8 mouse cellular contexts compared by ENCODE assay signal in the genomic region with DNA sequence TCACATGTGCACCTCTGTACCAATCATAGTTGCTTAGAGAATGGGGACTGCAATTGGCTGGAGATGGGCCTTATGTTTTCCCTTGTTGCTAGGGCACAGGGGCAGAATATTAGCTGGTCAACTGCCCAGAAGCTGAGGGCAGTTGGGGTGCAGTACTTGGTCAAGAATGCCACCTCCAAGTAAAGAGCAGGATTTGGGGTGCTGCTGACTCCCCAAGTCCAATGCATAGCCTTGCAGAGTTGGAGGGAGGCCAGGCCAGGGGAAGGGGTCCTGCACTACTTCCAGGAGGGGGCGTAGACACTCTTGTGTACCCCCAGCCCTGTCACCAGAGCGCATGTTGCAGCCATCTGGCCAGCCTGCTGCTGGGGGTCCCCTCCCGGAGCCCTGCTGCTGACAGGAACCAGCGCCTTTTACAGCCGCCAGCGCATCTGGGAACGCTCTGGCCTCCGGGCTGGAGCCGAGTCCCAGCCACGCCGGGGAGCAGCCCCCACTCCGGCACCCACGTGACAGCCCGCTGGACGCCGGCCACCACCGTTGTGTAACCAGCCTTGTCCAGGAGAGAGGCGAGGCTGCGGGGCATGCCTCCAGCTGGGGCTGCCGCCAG. TPM values are rescaled to one million over a fixed set of nuclear protein-coding genes. Genes with fewer than 3 reads are reported as not detected.
DNase-seq lines count a peak whose midpoint lies in the region; ATAC-seq and TF ChIP-seq lines count a peak whose summit lies in the region.

No protein-coding gene starts in this region.

- peak; percentile 98 for DNase-seq in adrenal gland, adult 2 months
- peak; percentile 74 for DNase-seq in embryo, embryonic 11 days
- DNase-seq in gastrocnemius, postnatal 25 days: peak; percentile 97
- DNase-seq in intestine, embryonic 14.5 days (ENCODE audit: low spot score): peak; percentile 87
- DNase-seq in left cerebral cortex, adult 2 months (ENCODE audit: extremely low spot score in 1 of 2, low spot score in 2 of 2): peak; percentile 85 to 91
- peak; percentile 94 for DNase-seq in lung, postnatal 25 days (ENCODE audit: low spot score)
- DNase-seq in right cerebral cortex, postnatal 25 days: peak; percentile 82

- H3K9ac ChIP-seq in intestine, embryonic 14.5 days (ENCODE audit: low read length): peak overlapping the region; percentile 10; the same call in 1 of the 2 replicates

- WGBS in intestine, embryonic 14.5 days: 16% methylated on average over 20 of the region's 20 CpGs

- no peaks in the 10 kb centered on the region for H3K9me3 ChIP-seq in intestine, embryonic 14.5 days (ENCODE audit: control insufficient read depth, low read length)

- H3K27ac ChIP-seq in intestine, embryonic 14.5 days (ENCODE audit: low read depth): peak overlapping the region; percentile 88
- peak overlapping the region; percentile 85 for H3K27ac ChIP-seq in left cerebral cortex, adult 2 months

- intact Hi-C loops in left cerebral cortex, adult 2 months (cut with DNase I): no loop called here

- no peaks in the 10 kb centered on the region for H3K27me3 ChIP-seq in intestine, embryonic 14.5 days (replicated peaks; ENCODE audit: control insufficient read depth, insufficient read depth, low read length)

- peak; percentile 90 for ATAC-seq in intestine, embryonic 14.5 days (replicated peaks; ENCODE audit: low FRiP score, low TSS enrichment, low read depth)
- ATAC-seq in inflammation-experienced regulatory T-cells, adult 6 months: no peak

- no peak; the same call in 1 of the 2 replicates for TF ChIP-seq CTCF in left cerebral cortex, adult 2 months (IDR thresholded peaks at IDR 0.05)

- no peaks in the 10 kb centered on the region for H3K36me3 ChIP-seq in intestine, embryonic 14.5 days (ENCODE audit: control insufficient read depth, insufficient read depth, low read length)

- 0 out of 2 replicates have a peak overlapping the region, but pooled peaks have one; percentile 6 for H3K4me3 ChIP-seq in intestine, embryonic 14.5 days (ENCODE audit: low read depth, low read length)
- H3K4me3 ChIP-seq in left cerebral cortex, adult 2 months: peak overlapping the region; percentile 36

- H3K4me1 ChIP-seq in intestine, embryonic 14.5 days (replicated peaks; ENCODE audit: control insufficient read depth, insufficient read depth, low read length): peaks cover 32% of the 10 kb centered on the region

- H3K4me2 ChIP-seq in intestine, embryonic 14.5 days (ENCODE audit: low read length): peak overlapping the region; percentile 42

RNA-seq across cellular contexts. Expression of gene Fam92b, which starts 13.6 kb away (rescaled TPM):
- total RNA-seq in adrenal gland, adult 2 months (2021): 1 to 10 TPM in 1 of 2 experiments, under 1 TPM in 1; 0.61 to 1.4 TPM
- polyA plus RNA-seq in adrenal gland, adult 2 months (2012; rRNA removed): 0.95 and 1.7 TPM in 2 replicates
- total RNA-seq in gastrocnemius, postnatal 25 days (2021): not detected
- polyA plus RNA-seq in intestine, embryonic 14.5 days (2014; fragmentation: Nextera tagmentation; extraction: Ambion mirVana): 1.5 and 1.6 TPM in 2 replicates
- total RNA-seq in left cerebral cortex, adult 2 months (2021): 1 to 10 TPM in 1 of 2 experiments, under 1 TPM in 1; 0.68 to 1.0 TPM
- not detected for polyA plus RNA-seq in inflammation-experienced regulatory T-cells, adult 6 months (2017; shearing (Covaris generic))

RNA-seq across cellular contexts. Expression of gene Gse1, which starts 37.3 kb away (rescaled TPM):
- total RNA-seq in adrenal gland, adult 2 months (2021): 10 to 100 TPM; 27.1 to 28.7 TPM
- 42.1 and 46.3 TPM in 2 replicates for polyA plus RNA-seq in adrenal gland, adult 2 months (2012; rRNA removed)
- 10 to 100 TPM; 23.1 to 27.1 TPM for total RNA-seq in gastrocnemius, postnatal 25 days (2021)
- 13.3 and 16.7 TPM in 2 replicates for polyA plus RNA-seq in intestine, embryonic 14.5 days (2014; fragmentation: Nextera tagmentation; extraction: Ambion mirVana)
- 100 to 1,000 TPM in 1 of 2 experiments, 10 to 100 TPM in 1; 77.7 to 105 TPM for total RNA-seq in left cerebral cortex, adult 2 months (2021)
- 1 to 10 TPM; 2.0 to 4.0 (median 3.2) TPM for polyA plus RNA-seq in inflammation-experienced regulatory T-cells, adult 6 months (2017; shearing (Covaris generic))
